Comparison of ENCODE assay signal across 14 mouse cellular contexts in the genomic region with DNA sequence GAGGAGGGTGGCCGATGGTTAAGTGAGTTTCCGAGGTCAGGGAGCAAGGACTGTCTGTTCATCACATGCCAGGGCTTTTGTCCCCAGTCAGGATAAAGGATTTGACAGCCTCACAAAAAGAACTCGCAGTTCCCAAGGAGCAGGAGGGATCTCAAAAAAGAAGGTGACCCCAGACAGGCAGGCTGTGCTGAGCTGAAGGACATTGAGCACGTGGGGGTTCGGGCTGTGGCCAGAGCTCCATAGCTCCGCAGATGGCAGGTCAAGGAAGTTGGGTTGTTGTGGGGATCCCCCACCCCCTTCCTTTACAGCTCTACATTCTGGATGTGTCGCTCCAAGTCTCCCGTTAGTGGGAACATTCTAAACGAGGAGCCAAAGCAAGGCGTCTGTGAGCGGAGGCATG.
"Had no signal": no experiment of that assay in that cellular context is flagged by ENCODE, and none has a peak within 500 bp of the region (broad histone marks: within the 10 kb centered on the region; RNA-seq: fewer than 3 reads in every experiment).

No protein-coding gene starts in this region.

- DNase-seq: kidney, postnatal 10 days; layer of hippocampus, adult 9-11 months; layer of hippocampus, postnatal 36 days; lung, postnatal 10 days; lung, postnatal 4 days; right cerebral cortex, adult 18-20 months; right cerebral cortex, postnatal 25 days; spleen, adult 18-20 months had no signal

- H3K27ac ChIP-seq: limb, embryonic 15.5 days; liver, embryonic 12.5 days; midbrain, embryonic 12.5 days; neural tube, embryonic 15.5 days had no signal

- H3K4me3 ChIP-seq: limb, embryonic 15.5 days; liver, embryonic 12.5 days; midbrain, embryonic 12.5 days; myocyte; neural tube, embryonic 15.5 days had no signal

- ATAC-seq: liver, embryonic 12.5 days had no signal

- H3K9me3 ChIP-seq: limb, embryonic 15.5 days; liver, embryonic 12.5 days; neural tube, embryonic 15.5 days had no signal

- H3K4me1 ChIP-seq: midbrain, embryonic 12.5 days; neural tube, embryonic 15.5 days had no signal

- H3K9ac ChIP-seq: limb, embryonic 15.5 days; liver, embryonic 12.5 days; lung, embryonic 14.5 days; midbrain, embryonic 12.5 days; neural tube, embryonic 15.5 days had no signal

- H3K36me3 ChIP-seq: limb, embryonic 15.5 days; liver, embryonic 12.5 days; midbrain, embryonic 12.5 days; neural tube, embryonic 15.5 days had no signal

- H3K27me3 ChIP-seq: limb, embryonic 15.5 days; neural tube, embryonic 15.5 days had no signal

- H3K4me2 ChIP-seq: limb, embryonic 15.5 days; liver, embryonic 12.5 days; lung, embryonic 14.5 days; midbrain, embryonic 12.5 days; neural tube, embryonic 15.5 days had no signal
